Mouse (Mus musculus) midbrain, postnatal 0 days (tissue): ENCODE measurements around the gene Samd14. TPM values are rescaled to one million over a fixed set of nuclear protein-coding genes. Genes with fewer than 3 reads are reported as not detected.

Experiments used
- ATAC-seq: fragments of 200-750 bp; cut with Nextera tagmentation; 2 replicates; pipeline ENCODE4 v1.8.0; 2017; ENCODE audit warnings: moderate number of reproducible peaks, mild to moderate bottlenecking, moderate TSS enrichment, moderate library complexity; ENCODE audit not compliant: low FRiP score
- DNase-seq: peaks from one replicate; pipeline ENCODE4 v3.0.0-alpha.2; 2015; ENCODE audit warnings: low spot score
- H3K27ac ChIP-seq: fragments of 300-500 bp; sonication (generic); 2 replicates; pipeline ENCODE4 v1.5.1; 2014; ENCODE audit warnings: low read depth, mild to moderate bottlenecking, low read length, mixed read lengths
- H3K27me3 ChIP-seq: fragments of 300-500 bp; sonication (generic); 2 replicates; pipeline ENCODE4 v1.6.1; 2014; ENCODE audit warnings: low read length, control low read depth, mixed read lengths; ENCODE audit not compliant: insufficient read depth
- H3K36me3 ChIP-seq: fragments of 300-500 bp; sonication (generic); 2 replicates; pipeline ENCODE4 v1.6.1; 2014; ENCODE audit warnings: low read length, control low read depth, mixed read lengths; ENCODE audit not compliant: insufficient read depth
- H3K4me1 ChIP-seq: fragments of 300-500 bp; sonication (generic); 2 replicates; pipeline ENCODE4 v1.6.1; 2014; ENCODE audit warnings: mild to moderate bottlenecking, control low read depth, antibody characterized with exemption, low read length, mixed read lengths; ENCODE audit not compliant: insufficient read depth
- H3K4me2 ChIP-seq: fragments of 300-500 bp; sonication (generic); 2 replicates; pipeline ENCODE4 v1.6.1; 2014; ENCODE audit warnings: low read depth, mild to moderate bottlenecking, low read length, mixed read lengths; ENCODE audit not compliant: poor library complexity, severe bottlenecking
- H3K4me3 ChIP-seq: fragments of 300-500 bp; sonication (generic); 2 replicates; pipeline ENCODE4 v1.5.1; 2014; ENCODE audit warnings: low read depth, mild to moderate bottlenecking, low read length, moderate library complexity
- H3K9ac ChIP-seq: fragments of 300-500 bp; sonication (generic); replicated peaks from 2 replicates; pipeline ENCODE4 v1.6.1; 2014; ENCODE audit warnings: mild to moderate bottlenecking, low read length, moderate library complexity, mixed read lengths; ENCODE audit not compliant: poor library complexity, severe bottlenecking
- H3K9me3 ChIP-seq: fragments of 300-500 bp; sonication (generic); 2 replicates; pipeline ENCODE4 v1.6.1; 2016; ENCODE audit warnings: low read length, control low read depth
- CTCF ChIP-seq: IDR thresholded peaks from 2 replicates; pipeline ENCODE4 v1.5.1; 2016; ENCODE audit warnings: antibody characterized with exemption, mild to moderate bottlenecking
- WGBS: fragments of 180-500 bp; shearing (Covaris S2); extraction: QIAGEN DNeasy Blood & Tissue Kit; methylation state at CpG from one replicate; pipeline ENCODE4 v1.1.7; 2014; 5-methylcytosine and 5-hydroxymethylcytosine counted together
- polyA plus RNA-seq: library from polyadenylated mRNA; unstranded; fragments of >200 nt; fragmentation: Nextera tagmentation; extraction: Ambion mirVana; gene quantifications from 2 replicates; pipeline ENCODE4 v1.2.1, GENCODE M21; 2015
- total RNA-seq: library from RNA; depleted of rRNA; stranded (reverse); fragments of >200 nt; gene quantifications from 2 replicates; pipeline ENCODE4 v1.2.3, GENCODE M21; 2014

The Samd14 gene
- total and polyA plus RNA-seq, 2 experiments from 2014 or later = 158 to 243 TPM

- Histone ChIP-seq H3K4me3 (no peak overlapping the region), H3K9me3 (no peaks in the 10 kb centered on the region), H3K9ac (no peak overlapping the region), H3K27ac (no peak overlapping the region), H3K36me3 (peaks cover 2% of the 10 kb centered on the region; the same call in 1 of the 2 replicates), H3K27me3 (no peaks in the 10 kb centered on the region), H3K4me2 (no peak overlapping the region), H3K4me1 (peaks cover 5% of the 10 kb centered on the region; the same call in 1 of the 2 replicates)
- no peak for ATAC-seq
- 88% methylated on average over 13 of the region's 13 CpGs for WGBS
- no peak for TF ChIP-seq CTCF
- no peak for DNase-seq
Measured at GRCm38 (mm10) chr11:95038818-95039655, 29.4 kb downstream of the Samd14 start.

GRCm38 (mm10) chr11:95039766-95040165 lies 30.1 kb downstream of the Samd14 start:
- H3K4me1 ChIP-seq = peaks cover 5% of the 10 kb centered on the region; the same call in 1 of the 2 replicates
- H3K4me2 ChIP-seq = peak overlapping the region; percentile 83
- no peak overlapping the region for H3K27ac ChIP-seq
- TF ChIP-seq CTCF = no peak
- H3K9ac ChIP-seq = peak overlapping the region; percentile 60; the same call in 1 of the 2 replicates
- no peaks in the 10 kb centered on the region for H3K9me3 ChIP-seq
- H3K36me3 ChIP-seq = peaks cover 7% of the 10 kb centered on the region
- DNase-seq (no peak), ATAC-seq (no peak)
- H3K4me3 ChIP-seq = no peak overlapping the region; the same call in 1 of the 2 replicates
- no peaks in the 10 kb centered on the region for H3K27me3 ChIP-seq
- 79% methylated on average over 4 of the region's 4 CpGs for WGBS

DNA sequence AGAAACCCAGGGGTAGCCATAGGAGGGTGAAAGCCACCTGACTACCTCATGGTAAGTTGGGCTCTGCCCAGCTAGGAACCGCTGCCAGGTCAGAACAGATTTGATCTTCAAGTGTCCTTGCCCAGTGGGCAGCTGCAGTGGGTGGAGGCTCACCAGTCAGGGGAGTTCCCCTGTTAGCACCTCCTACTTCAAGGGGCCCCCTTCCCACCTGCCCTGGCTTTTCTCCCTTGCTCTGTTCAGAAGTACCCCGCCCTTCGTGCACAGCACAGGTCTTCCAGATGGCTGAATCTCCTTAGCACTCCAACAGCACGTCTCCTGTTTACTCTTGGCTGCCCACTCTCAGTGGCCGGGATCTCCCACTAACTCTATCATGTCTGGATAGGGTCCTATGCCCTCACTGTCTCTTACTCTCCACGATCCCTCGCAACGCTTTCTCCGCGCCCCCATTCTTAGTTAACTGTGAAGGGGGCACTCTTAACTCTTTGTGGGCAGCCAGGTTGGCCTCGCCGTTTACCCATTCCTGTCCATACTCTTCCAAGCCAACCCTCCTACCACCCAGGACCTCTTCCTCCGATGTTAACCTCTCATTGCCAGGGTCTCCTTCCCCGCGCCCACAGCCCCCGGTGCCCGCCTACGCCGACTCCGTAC lies 30.9 kb downstream of the Samd14 start:
- 2% methylated on average over 20 of the region's 20 CpGs for WGBS
- TF ChIP-seq CTCF = no peak
- peak overlapping the region; percentile 71 for H3K4me3 ChIP-seq
- H3K9ac ChIP-seq = peak overlapping the region; percentile 60
- peaks cover 5% of the 10 kb centered on the region; the same call in 1 of the 2 replicates for H3K4me1 ChIP-seq
- H3K27ac ChIP-seq = peak overlapping the region; percentile 13; the same call in 1 of the 2 replicates
- peaks cover 15% of the 10 kb centered on the region for H3K36me3 ChIP-seq
- H3K4me2 ChIP-seq = peak overlapping the region; percentile 83
- no peaks in the 10 kb centered on the region for H3K9me3 ChIP-seq
- peak; percentile 24 for ATAC-seq
- H3K27me3 ChIP-seq = no peaks in the 10 kb centered on the region
- DNase-seq = peak; percentile 59

DNA sequence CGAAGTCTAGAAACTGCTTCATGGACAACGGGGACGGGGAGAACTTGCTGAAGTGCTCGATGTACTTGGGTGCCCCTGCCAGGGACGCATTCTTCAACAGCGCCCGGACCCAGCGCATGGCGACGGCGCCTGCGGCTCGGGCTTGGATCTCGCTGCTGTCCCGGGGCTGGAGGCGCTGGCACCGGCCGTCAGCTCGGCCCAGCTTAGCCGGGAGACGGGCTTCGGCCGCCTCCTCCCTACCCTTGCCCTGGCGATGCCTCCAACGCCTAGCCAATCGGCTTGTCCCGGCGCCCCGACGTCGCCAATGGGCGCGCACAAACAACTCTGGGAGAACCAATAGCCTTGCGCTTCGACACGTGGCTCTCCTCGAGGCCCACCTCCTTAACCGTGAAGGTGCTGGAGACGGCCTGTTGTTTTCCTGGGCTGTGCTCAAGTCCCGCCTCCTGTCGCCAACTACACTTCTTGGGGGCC lies 31.5 kb downstream of the Samd14 start, which contains the start of gene Pdk2:
TSS of gene Pdk2 (minus strand) at position 216 of the 471 bp plus-strand sequence.
- Histone ChIP-seq H3K4me1 (peaks cover 5% of the 10 kb centered on the region; the same call in 1 of the 2 replicates), H3K9me3 (no peaks in the 10 kb centered on the region), H3K4me2 (peak within 1 kb of the TSS; percentile 83), H3K27ac (peak within 1 kb of the TSS; percentile 13; the same call in 1 of the 2 replicates), H3K9ac (peak within 1 kb of the TSS; percentile 60), H3K36me3 (peaks cover 15% of the 10 kb centered on the region), H3K27me3 (no peaks in the 10 kb centered on the region), H3K4me3 (peak within 1 kb of the TSS; percentile 71)
- ATAC-seq (peak; percentile 96), DNase-seq (peak; percentile 98)
- 0% methylated on average over 40 of the region's 41 CpGs for whole genome bisulfite sequencing
- no peak for TF ChIP-seq CTCF

DNA sequence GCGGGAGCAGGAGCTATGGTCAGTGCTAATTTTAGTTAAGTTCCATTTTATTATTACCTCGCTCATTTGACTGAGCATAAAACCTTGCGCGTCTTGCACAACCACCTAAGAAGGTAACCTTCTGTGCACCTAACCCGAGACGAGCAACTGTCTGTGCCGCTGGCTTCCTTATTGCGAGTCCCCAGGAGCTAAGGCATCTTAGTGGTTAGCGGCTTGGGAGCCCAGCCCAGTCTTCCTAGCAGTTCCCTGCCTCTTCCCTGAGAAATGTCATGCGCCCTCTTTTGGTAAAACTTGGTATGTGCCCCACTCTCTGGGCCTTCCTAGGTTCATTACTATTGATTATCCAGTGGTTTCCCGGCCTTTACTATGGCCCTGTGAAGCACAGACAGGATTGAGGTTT lies 32.4 kb downstream of the Samd14 start:
- ATAC-seq (no peak), DNase-seq (peak; percentile 91)
- TF ChIP-seq CTCF = peak; percentile 86
- H3K4me3 ChIP-seq = peak overlapping the region; percentile 71
- no peaks in the 10 kb centered on the region for H3K27me3 ChIP-seq
- WGBS = under 1% methylated on average over 11 of the region's 11 CpGs
- 0 out of 2 replicates have a peak overlapping the region, but pooled peaks have one; percentile 13 for H3K27ac ChIP-seq
- peak overlapping the region; percentile 83 for H3K4me2 ChIP-seq
- peaks cover 18% of the 10 kb centered on the region for H3K36me3 ChIP-seq
- H3K4me1 ChIP-seq = peaks cover 5% of the 10 kb centered on the region; the same call in 1 of the 2 replicates
- no peaks in the 10 kb centered on the region for H3K9me3 ChIP-seq
- no peak overlapping the region for H3K9ac ChIP-seq
